Comparison of ENCODE assay signal across 8 mouse cellular contexts in the genomic region with DNA sequence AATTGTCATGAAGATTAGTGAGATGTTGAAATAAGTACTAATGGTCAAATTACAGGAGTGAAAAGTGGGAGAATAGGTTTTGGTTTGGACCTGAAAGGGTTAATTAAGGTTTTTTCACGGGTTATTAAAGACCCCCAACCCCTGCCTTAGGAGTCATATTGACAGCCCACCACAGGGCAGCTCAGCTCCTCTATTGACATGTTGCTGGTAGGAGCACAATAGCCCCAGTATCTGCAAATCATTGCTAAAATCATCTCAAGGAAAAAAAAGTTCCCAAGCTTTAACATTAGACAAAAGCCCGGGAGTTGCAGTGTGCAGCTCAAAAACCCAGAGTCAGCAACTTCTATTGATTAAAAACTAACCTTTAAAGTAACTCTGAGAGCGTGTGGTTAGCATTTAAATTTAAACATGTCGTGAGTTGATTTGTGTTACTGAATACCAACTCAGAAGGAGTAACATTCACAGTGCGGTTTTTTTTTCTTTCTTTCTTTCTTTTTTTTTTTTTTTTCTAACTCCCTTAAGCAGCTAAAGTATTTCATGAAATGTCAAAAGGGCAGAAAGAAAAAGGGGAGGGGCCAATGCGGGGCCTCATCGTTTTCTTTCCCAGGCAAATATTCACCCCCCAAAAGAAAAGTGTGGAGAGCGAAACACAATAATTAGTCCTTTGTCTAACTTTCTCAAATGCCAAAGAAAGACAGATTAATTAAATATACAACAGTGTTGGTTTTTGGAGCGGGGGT.
A peak's percentile ranks its signal among the peaks of the same experiment; 100 is the strongest.
DNase-seq lines count a peak whose midpoint lies in the region; ATAC-seq lines count a peak whose summit lies in the region.

No protein-coding gene starts in this region.

- WGBS in heart, embryonic 10.5 days, result 40% methylated on average over 9 of the region's 9 CpGs
- 34% methylated on average over 9 of the region's 9 CpGs for WGBS in heart, embryonic 16.5 days
- 4% methylated on average over 9 of the region's 9 CpGs for WGBS in midbrain, embryonic 12.5 days

- no peak overlapping the region for H3K4me3 ChIP-seq in heart, embryonic 10.5 days
- no peak overlapping the region for H3K4me3 ChIP-seq in heart, embryonic 16.5 days (ENCODE audit: low read length)
- no peak overlapping the region for H3K4me3 ChIP-seq in midbrain, embryonic 12.5 days

- no peaks in the 10 kb centered on the region for H3K27me3 ChIP-seq in heart, embryonic 10.5 days (ENCODE audit: insufficient read depth, poor library complexity, severe bottlenecking)
- no peaks in the 10 kb centered on the region for H3K27me3 ChIP-seq in heart, embryonic 16.5 days (ENCODE audit: control insufficient read depth, insufficient read depth, low read length)
- peaks cover 26% of the 10 kb centered on the region for H3K27me3 ChIP-seq in midbrain, embryonic 12.5 days

- ATAC-seq in heart, embryonic 16.5 days (replicated peaks; ENCODE audit: extremely low read depth, insufficient read depth, low FRiP score), result no peak
- peak; percentile 25; the same call in 1 of the 2 replicates for ATAC-seq in midbrain, embryonic 12.5 days (ENCODE audit: low FRiP score, low read depth)
- no peak for ATAC-seq in monocyte, adult 5-6 weeks (replicated peaks; ENCODE audit: insufficient number of reproducible peaks, low FRiP score, low TSS enrichment, poor library complexity, severe bottlenecking)

- peak; percentile 66 for DNase-seq in heart, embryonic 10.5 days (ENCODE audit: low spot score)
- no peak for DNase-seq in heart, adult 8-10 months (ENCODE audit: low spot score)
- DNase-seq in NIH3T3 (ENCODE audit: low read depth), result peak; percentile 41
- DNase-seq in layer of hippocampus, postnatal 25 days (ENCODE audit: extremely low spot score in 1 of 2, low spot score in 1 of 2), result no peak
- DNase-seq in ovary, postnatal 36 days (ENCODE audit: low spot score), result no peak

- H3K4me2 ChIP-seq in heart, embryonic 16.5 days (ENCODE audit: low read depth, low read length), result no peak overlapping the region
- peak overlapping the region; percentile 26 for H3K4me2 ChIP-seq in midbrain, embryonic 12.5 days (replicated peaks)

- H3K9ac ChIP-seq in heart, embryonic 16.5 days (ENCODE audit: low read length), result no peak overlapping the region
- no peak overlapping the region for H3K9ac ChIP-seq in midbrain, embryonic 12.5 days (replicated peaks)

- peaks cover 44% of the 10 kb centered on the region for H3K4me1 ChIP-seq in heart, embryonic 10.5 days
- peaks cover 43% of the 10 kb centered on the region for H3K4me1 ChIP-seq in heart, embryonic 16.5 days (ENCODE audit: control insufficient read depth, insufficient read depth, low read length)
- H3K4me1 ChIP-seq in midbrain, embryonic 12.5 days, result peaks cover 67% of the 10 kb centered on the region

- 0 out of 2 replicates have a peak, but pooled peaks cover 2% of the 10 kb centered on the region for H3K36me3 ChIP-seq in heart, embryonic 10.5 days
- no peaks in the 10 kb centered on the region for H3K36me3 ChIP-seq in heart, embryonic 16.5 days (ENCODE audit: control insufficient read depth, insufficient read depth)
- no peaks in the 10 kb centered on the region for H3K36me3 ChIP-seq in midbrain, embryonic 12.5 days

- peak overlapping the region; percentile 67 for H3K27ac ChIP-seq in heart, embryonic 10.5 days
- H3K27ac ChIP-seq in heart, embryonic 16.5 days (ENCODE audit: low read length), result peak overlapping the region; percentile 61
- H3K27ac ChIP-seq in midbrain, embryonic 12.5 days (replicated peaks), result peak overlapping the region; percentile 92

- H3K9me3 ChIP-seq in heart, embryonic 10.5 days, result no peaks in the 10 kb centered on the region
- H3K9me3 ChIP-seq in heart, embryonic 16.5 days (replicated peaks; ENCODE audit: control insufficient read depth, low read length), result no peaks in the 10 kb centered on the region
- H3K9me3 ChIP-seq in midbrain, embryonic 12.5 days, result no peaks in the 10 kb centered on the region

Comparison
In these comparisons a context has a peak if more than half of its experiments do, and no peak if none do; other contexts are left out.
1. DNase-seq: peak in heart, embryonic 10.5 days (single experiment) and NIH3T3 (single experiment); none in heart, adult 8-10 months (single experiment), layer of hippocampus, postnatal 25 days (0 of 2) and ovary, postnatal 36 days (single experiment).
2. Peak in every context shown above with its lines, with median percentiles within 50 percentile points of each other: H3K27ac ChIP-seq.